17 mouse cellular contexts compared by ENCODE assay signal in genomic region chr5:99848158-99848988, GRCm38 (mm10). TPM values are rescaled to one million over a fixed set of nuclear protein-coding genes. Genes with fewer than 3 reads are reported as not detected.
DNase-seq lines count a peak whose midpoint lies in the region; ATAC-seq lines count a peak whose summit lies in the region.
"Had no signal": no experiment of that assay in that cellular context is flagged by ENCODE, and none has a peak within 500 bp of the region (broad histone marks: within the 10 kb centered on the region; RNA-seq: fewer than 3 reads in every experiment).

No protein-coding gene starts in this region.

- H3K9ac ChIP-seq in midbrain, embryonic 14.5 days (replicated peaks; ENCODE audit: low read length), result no peak overlapping the region
- H3K9ac ChIP-seq in limb, embryonic 13.5 days, result no peak overlapping the region

- H3K9me3 ChIP-seq in heart, embryonic 10.5 days, result no peaks in the 10 kb centered on the region
- H3K9me3 ChIP-seq in midbrain, embryonic 14.5 days (ENCODE audit: control insufficient read depth, low read length), result no peaks in the 10 kb centered on the region
- H3K9me3 ChIP-seq in midbrain, embryonic 10.5 days (replicated peaks), result no peaks in the 10 kb centered on the region
- H3K9me3 ChIP-seq in limb, embryonic 13.5 days, result no peaks in the 10 kb centered on the region

- peaks cover 6% of the 10 kb centered on the region for H3K4me1 ChIP-seq in heart, embryonic 10.5 days
- peaks cover 6% of the 10 kb centered on the region; the same call in 1 of the 2 replicates for H3K4me1 ChIP-seq in midbrain, embryonic 14.5 days (ENCODE audit: control insufficient read depth, insufficient read depth, low read length)
- peaks cover 6% of the 10 kb centered on the region for H3K4me1 ChIP-seq in midbrain, embryonic 10.5 days
- H3K4me1 ChIP-seq in limb, embryonic 13.5 days, result peaks cover 20% of the 10 kb centered on the region

- H3K27ac ChIP-seq in heart, embryonic 10.5 days, result no peak overlapping the region
- no peak overlapping the region for H3K27ac ChIP-seq in midbrain, embryonic 14.5 days (replicated peaks; ENCODE audit: low read depth, low read length)
- no peak overlapping the region for H3K27ac ChIP-seq in midbrain, embryonic 10.5 days (replicated peaks)
- H3K27ac ChIP-seq in limb, embryonic 13.5 days, result no peak overlapping the region
- H3K27ac ChIP-seq: stomach, postnatal 0 days had no signal

- H3K4me3 ChIP-seq in heart, embryonic 10.5 days, result no peak overlapping the region
- H3K4me3 ChIP-seq in midbrain, embryonic 14.5 days (replicated peaks; ENCODE audit: low read depth, low read length), result no peak overlapping the region
- no peak overlapping the region for H3K4me3 ChIP-seq in midbrain, embryonic 10.5 days
- no peak overlapping the region for H3K4me3 ChIP-seq in limb, embryonic 13.5 days

- no peak for ATAC-seq in midbrain, embryonic 14.5 days (ENCODE audit: low FRiP score, low TSS enrichment)
- ATAC-seq in limb, embryonic 13.5 days (ENCODE audit: low FRiP score, low read depth), result no peak; the same call in 1 of the 2 replicates
- ATAC-seq: lung, postnatal 0 days had no signal

- no peak overlapping the region for H3K4me2 ChIP-seq in midbrain, embryonic 14.5 days (ENCODE audit: low read length)
- 0 out of 2 replicates have a peak overlapping the region, but pooled peaks have one; percentile 5 for H3K4me2 ChIP-seq in limb, embryonic 13.5 days (replicated peaks)

- no peaks in the 10 kb centered on the region for H3K27me3 ChIP-seq in heart, embryonic 10.5 days (ENCODE audit: insufficient read depth, poor library complexity, severe bottlenecking)
- no peaks in the 10 kb centered on the region for H3K27me3 ChIP-seq in midbrain, embryonic 14.5 days (ENCODE audit: control insufficient read depth, insufficient read depth, low read length)
- no peaks in the 10 kb centered on the region for H3K27me3 ChIP-seq in midbrain, embryonic 10.5 days (ENCODE audit: low read depth, poor library complexity, severe bottlenecking)
- no peaks in the 10 kb centered on the region for H3K27me3 ChIP-seq in limb, embryonic 13.5 days

- intact Hi-C loops in heart, postnatal 14 days (cut with DNase I), result no loop called here

- peak; percentile 61 for DNase-seq in heart, embryonic 10.5 days (ENCODE audit: low spot score)
- DNase-seq in heart, postnatal 14 days, result no peak
- DNase-seq in midbrain, embryonic 14.5 days, result peak; percentile 39
- no peak for DNase-seq in midbrain, embryonic 10.5 days (ENCODE audit: low spot score)
- peak; percentile 70 for DNase-seq in retina, postnatal 1 day
- DNase-seq in kidney, postnatal 25 days, result no peak
- DNase-seq: adrenal gland, adult 2 months; cerebellum, adult 8-10 months; kidney, adult 11 months; liver had no signal

- H3K36me3 ChIP-seq in heart, embryonic 10.5 days, result no peaks in the 10 kb centered on the region
- H3K36me3 ChIP-seq in midbrain, embryonic 14.5 days (ENCODE audit: control insufficient read depth, insufficient read depth, low read length), result no peaks in the 10 kb centered on the region
- no peaks in the 10 kb centered on the region for H3K36me3 ChIP-seq in midbrain, embryonic 10.5 days
- no peaks in the 10 kb centered on the region for H3K36me3 ChIP-seq in limb, embryonic 13.5 days

- 70% methylated on average over 17 of the region's 17 CpGs for WGBS in heart, embryonic 10.5 days
- WGBS in midbrain, embryonic 14.5 days, result 68% methylated on average over 17 of the region's 17 CpGs
- WGBS in midbrain, embryonic 10.5 days, result 88% methylated on average over 17 of the region's 17 CpGs
- WGBS in limb, embryonic 13.5 days, result 65% methylated on average over 17 of the region's 17 CpGs

RNA-seq across cellular contexts. Expression of gene Vamp9, which starts 57.7 kb away (rescaled TPM):
- 0.35 and 0.42 TPM in 2 replicates for polyA plus RNA-seq in heart, embryonic 10.5 days (2016; fragmentation: Nextera tagmentation; extraction: Ambion mirVana)
- not detected for total RNA-seq in heart, postnatal 14 days (2021)
- 0.50 and 0.68 TPM in 2 replicates for polyA plus RNA-seq in midbrain, embryonic 14.5 days (2014; fragmentation: Nextera tagmentation; extraction: Ambion mirVana)
- polyA plus RNA-seq in midbrain, embryonic 10.5 days (2016; fragmentation: Nextera tagmentation; extraction: Ambion mirVana), result 0.33 and 0.37 TPM in 2 replicates
- 0.31 and 0.57 TPM in 2 replicates for polyA plus RNA-seq in limb, embryonic 13.5 days (2015; fragmentation: Nextera tagmentation; extraction: Ambion mirVana)
- total RNA-seq: gastrocnemius, adult 18-20 months; layer of hippocampus, postnatal 14 days; neutrophil, adult 5-6 weeks had no signal
- polyA plus RNA-seq: C2C12; lung, postnatal 0 days had no signal

Comparison
In these comparisons a context has a peak if more than half of its experiments do, and no peak if none do; other contexts are left out.
1. DNase-seq: peak in heart, embryonic 10.5 days (single experiment), midbrain, embryonic 14.5 days (single experiment) and retina, postnatal 1 day (single experiment); none in heart, postnatal 14 days (0 of 2), midbrain, embryonic 10.5 days (single experiment) and kidney, postnatal 25 days (0 of 2).